Comparison of ENCODE assay signal across 12 mouse cellular contexts in the genomic region with DNA sequence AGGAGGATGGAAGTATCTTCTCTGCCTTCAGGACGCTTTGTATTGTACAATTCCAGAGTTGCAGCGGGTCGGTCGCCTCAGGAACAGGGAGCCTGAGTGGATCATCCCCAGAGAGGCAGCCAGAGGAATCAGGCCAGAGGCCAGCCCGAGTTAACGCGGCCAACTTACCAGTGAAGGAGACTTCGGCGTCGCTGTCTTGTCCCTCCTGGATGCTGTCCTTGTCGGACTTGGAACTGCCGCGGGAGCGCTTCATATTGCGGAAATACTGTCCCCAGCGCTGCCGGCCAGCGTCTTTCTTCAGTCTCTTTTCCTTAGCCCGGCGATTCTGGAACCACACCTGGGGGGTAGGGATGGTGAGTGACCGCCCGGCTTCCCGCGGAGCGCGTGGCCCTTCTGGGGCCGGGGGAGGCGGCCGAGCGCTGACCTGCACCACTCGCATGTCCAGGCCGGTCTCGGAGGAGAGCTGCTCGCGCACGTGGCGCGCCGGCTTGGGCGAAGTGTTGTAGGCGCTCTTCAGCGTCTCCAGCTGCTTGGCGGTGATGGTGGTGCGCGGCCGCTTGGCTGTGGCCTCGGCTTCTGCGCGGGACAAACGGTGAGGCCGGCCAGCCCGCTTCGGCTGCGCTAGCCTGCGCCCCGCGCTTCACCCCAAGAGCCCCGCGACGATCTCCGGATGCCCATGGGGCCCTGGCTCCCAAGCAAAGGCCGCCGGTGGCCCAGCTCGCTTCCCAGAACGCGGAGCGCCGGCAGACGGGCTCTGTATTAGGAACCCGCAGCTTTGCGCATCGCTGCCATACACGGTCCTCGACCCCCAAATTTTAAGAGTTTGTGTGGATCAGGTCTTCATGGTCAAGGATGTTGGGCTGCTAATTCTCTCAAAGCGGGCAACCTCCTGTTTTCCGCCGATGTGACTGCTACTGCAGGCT. TPM values are rescaled to one million over a fixed set of nuclear protein-coding genes. Genes with fewer than 3 reads are reported as not detected.
DNase-seq lines count a peak whose midpoint lies in the region; ATAC-seq lines count a peak whose summit lies in the region.
"Had no signal": no experiment of that assay in that cellular context is flagged by ENCODE, and none has a peak within 500 bp of the region (broad histone marks: within the 10 kb centered on the region; RNA-seq: fewer than 3 reads in every experiment).

No protein-coding gene starts in this region.

- WGBS in heart, embryonic 11.5 days (ENCODE audit: insufficient replicate concordance), result 1% methylated on average over 77 of the region's 77 CpGs
- under 1% methylated on average over 72 of the region's 77 CpGs for WGBS in forebrain, embryonic 14.5 days
- under 1% methylated on average over 77 of the region's 77 CpGs for WGBS in midbrain, embryonic 14.5 days

- H3K27me3 ChIP-seq in heart, embryonic 11.5 days (ENCODE audit: control insufficient read depth, insufficient read depth, low read length), result peaks cover 100% of the 10 kb centered on the region
- peaks cover 96% of the 10 kb centered on the region for H3K27me3 ChIP-seq in forebrain, embryonic 14.5 days (replicated peaks; ENCODE audit: control insufficient read depth, insufficient read depth, low read length)
- H3K27me3 ChIP-seq in midbrain, embryonic 14.5 days (ENCODE audit: control insufficient read depth, insufficient read depth, low read length), result peaks cover 98% of the 10 kb centered on the region

- H3K36me3 ChIP-seq in heart, embryonic 11.5 days (ENCODE audit: control insufficient read depth, insufficient read depth, low read length), result no peaks in the 10 kb centered on the region
- H3K36me3 ChIP-seq in forebrain, embryonic 14.5 days (ENCODE audit: control insufficient read depth, insufficient read depth, low read length), result no peaks in the 10 kb centered on the region
- H3K36me3 ChIP-seq in midbrain, embryonic 14.5 days (ENCODE audit: control insufficient read depth, insufficient read depth, low read length), result no peaks in the 10 kb centered on the region

- no peak overlapping the region for H3K9ac ChIP-seq in heart, embryonic 11.5 days (ENCODE audit: low read depth, low read length)
- H3K9ac ChIP-seq in forebrain, embryonic 14.5 days (ENCODE audit: low read length), result no peak overlapping the region
- no peak overlapping the region for H3K9ac ChIP-seq in midbrain, embryonic 14.5 days (replicated peaks; ENCODE audit: low read length)

- H3K4me1 ChIP-seq in heart, embryonic 11.5 days (ENCODE audit: control insufficient read depth, insufficient read depth, low read length), result peaks cover 26% of the 10 kb centered on the region
- H3K4me1 ChIP-seq in forebrain, embryonic 14.5 days (ENCODE audit: control insufficient read depth, insufficient read depth, low read length), result peaks cover 13% of the 10 kb centered on the region; the same call in 1 of the 2 replicates
- H3K4me1 ChIP-seq in midbrain, embryonic 14.5 days (ENCODE audit: control insufficient read depth, insufficient read depth, low read length), result peaks cover 17% of the 10 kb centered on the region

- H3K27ac ChIP-seq in heart, embryonic 11.5 days (ENCODE audit: low read depth, low read length), result no peak overlapping the region
- H3K27ac ChIP-seq in forebrain, embryonic 14.5 days (ENCODE audit: low read depth, low read length), result no peak overlapping the region
- no peak overlapping the region for H3K27ac ChIP-seq in midbrain, embryonic 14.5 days (replicated peaks; ENCODE audit: low read depth, low read length)

- DNase-seq in heart, adult 8-10 months (ENCODE audit: low spot score), result no peak
- DNase-seq in adipocyte (ENCODE audit: low spot score), result peak; percentile 26
- peak; percentile 17 for DNase-seq in forebrain, embryonic 14.5 days (ENCODE audit: low spot score)
- DNase-seq in midbrain, embryonic 14.5 days, result peak; percentile 59
- no peak for DNase-seq in gastrocnemius, adult 18-20 months (ENCODE audit: low spot score)
- DNase-seq in urinary bladder, postnatal 4 days (ENCODE audit: low spot score in 2 of 2), result no peak
- DNase-seq in yolk sac, embryonic 10.5 days (ENCODE audit: low spot score), result no peak
- DNase-seq: cerebellum, adult 11 months had no signal

- no peaks in the 10 kb centered on the region for H3K9me3 ChIP-seq in heart, embryonic 11.5 days (replicated peaks; ENCODE audit: control insufficient read depth, low read length)
- H3K9me3 ChIP-seq in forebrain, embryonic 14.5 days (replicated peaks; ENCODE audit: control insufficient read depth, low read length), result no peaks in the 10 kb centered on the region
- H3K9me3 ChIP-seq in midbrain, embryonic 14.5 days (ENCODE audit: control insufficient read depth, low read length), result no peaks in the 10 kb centered on the region

- ATAC-seq in heart, embryonic 11.5 days (replicated peaks; ENCODE audit: insufficient number of reproducible peaks, low FRiP score, low TSS enrichment), result no peak
- no peak for ATAC-seq in forebrain, embryonic 14.5 days
- ATAC-seq in midbrain, embryonic 14.5 days (ENCODE audit: low FRiP score, low TSS enrichment), result no peak

- peak overlapping the region; percentile 51 for H3K4me2 ChIP-seq in heart, embryonic 11.5 days
- H3K4me2 ChIP-seq in forebrain, embryonic 14.5 days (ENCODE audit: low read length), result peak overlapping the region; percentile 26; the same call in 1 of the 2 replicates
- peak overlapping the region; percentile 41 for H3K4me2 ChIP-seq in midbrain, embryonic 14.5 days (ENCODE audit: low read length)

- H3K4me3 ChIP-seq in heart, embryonic 11.5 days (ENCODE audit: low read depth, low read length), result peak overlapping the region; percentile 22
- 0 out of 2 replicates have a peak overlapping the region, but pooled peaks have one; percentile 8 for H3K4me3 ChIP-seq in forebrain, embryonic 14.5 days (ENCODE audit: low read depth, low read length)
- peak overlapping the region; percentile 19; the same call in 1 of the 2 replicates for H3K4me3 ChIP-seq in midbrain, embryonic 14.5 days (replicated peaks; ENCODE audit: low read depth, low read length)

RNA-seq across cellular contexts. Expression of gene Lhx3, which starts 5.9 kb away (rescaled TPM):
- 0.59 and 0.63 TPM in 2 replicates for polyA plus RNA-seq in heart, embryonic 11.5 days (2014; fragmentation: Nextera tagmentation; extraction: Ambion mirVana)
- total RNA-seq in heart, adult 8-10 months (2022), result not detected
- not detected in 2 replicates for polyA plus RNA-seq in forebrain, embryonic 14.5 days (2014; fragmentation: Nextera tagmentation; extraction: Ambion mirVana)
- polyA plus RNA-seq in midbrain, embryonic 14.5 days (2014; fragmentation: Nextera tagmentation; extraction: Ambion mirVana), result not detected in 2 replicates
- total RNA-seq in gastrocnemius, adult 18-20 months (2021), result not detected
- total RNA-seq: granulocyte monocyte progenitor cell, adult 5-6 weeks; left cerebral cortex, postnatal 10 days had no signal
- polyA plus RNA-seq: stomach, embryonic 16.5 days had no signal

RNA-seq across cellular contexts. Expression of gene Qsox2, which starts 35.1 kb away (rescaled TPM):
- 11.8 and 15.6 TPM in 2 replicates for polyA plus RNA-seq in heart, embryonic 11.5 days (2014; fragmentation: Nextera tagmentation; extraction: Ambion mirVana)
- total RNA-seq in heart, adult 8-10 months (2022), result 10 to 100 TPM; 13.4 to 20.0 (median 15.9) TPM
- 10.6 and 12.2 TPM in 2 replicates for polyA plus RNA-seq in forebrain, embryonic 14.5 days (2014; fragmentation: Nextera tagmentation; extraction: Ambion mirVana)
- polyA plus RNA-seq in midbrain, embryonic 14.5 days (2014; fragmentation: Nextera tagmentation; extraction: Ambion mirVana), result 11.9 and 15.5 TPM in 2 replicates
- 1 to 10 TPM; 3.5 to 3.8 TPM for total RNA-seq in gastrocnemius, adult 18-20 months (2021)

Comparison
In these comparisons a context has a peak if more than half of its experiments do, and no peak if none do; other contexts are left out.
1. DNase-seq: peak in adipocyte (single experiment), forebrain, embryonic 14.5 days (single experiment) and midbrain, embryonic 14.5 days (single experiment); none in heart, adult 8-10 months (single experiment), gastrocnemius, adult 18-20 months (single experiment), urinary bladder, postnatal 4 days (0 of 2) and yolk sac, embryonic 10.5 days (single experiment).
2. Peak in every context shown above with its lines, with median percentiles within 50 percentile points of each other: H3K4me2 ChIP-seq and H3K4me3 ChIP-seq.